Mouse (Mus musculus): ENCODE measurements around the gene Ndrg3. TPM values are rescaled to one million over a fixed set of nuclear protein-coding genes. Genes with fewer than 3 reads are reported as not detected.

Ndrg3 gene
- polyA plus RNA-seq, 1 experiment from 2014 or later: 88.0 TPM

Other genes with a start within 250 kb of the Ndrg3 start
- gene Myl9, start 216.6 kb downstream of the Ndrg3 start, polyA plus RNA-seq (2015; fragmentation: Nextera tagmentation; extraction: Ambion mirVana): 55.2 and 56.0 TPM in 2 replicates
- 24.1 and 31.1 TPM in 2 replicates for gene Tgif2, start 152.0 kb downstream of the Ndrg3 start, polyA plus RNA-seq (2015; fragmentation: Nextera tagmentation; extraction: Ambion mirVana)
- 8.3 and 10.4 TPM in 2 replicates for gene 4930518I15Rik, start 134.1 kb downstream of the Ndrg3 start, polyA plus RNA-seq (2015; fragmentation: Nextera tagmentation; extraction: Ambion mirVana)
- gene Rab5if, start 128.9 kb downstream of the Ndrg3 start, polyA plus RNA-seq (2015; fragmentation: Nextera tagmentation; extraction: Ambion mirVana): 161 and 167 TPM in 2 replicates
- 0.18 TPM in 1 of 2 replicates, not detected in the other for gene Sla2, start 104.9 kb downstream of the Ndrg3 start, polyA plus RNA-seq (2015; fragmentation: Nextera tagmentation; extraction: Ambion mirVana)
- gene Dsn1, start 15.1 kb upstream of the Ndrg3 start, polyA plus RNA-seq (2015; fragmentation: Nextera tagmentation; extraction: Ambion mirVana): 9.9 and 10.3 TPM in 2 replicates
- 4.5 and 5.9 TPM in 2 replicates for gene Soga1, start 87.2 kb upstream of the Ndrg3 start, polyA plus RNA-seq (2015; fragmentation: Nextera tagmentation; extraction: Ambion mirVana)
- not detected in 2 replicates for gene Tldc2, start 95.0 kb upstream of the Ndrg3 start, polyA plus RNA-seq (2015; fragmentation: Nextera tagmentation; extraction: Ambion mirVana)
- 12.0 and 12.9 TPM in 2 replicates for gene Samhd1, start 143.2 kb upstream of the Ndrg3 start, polyA plus RNA-seq (2015; fragmentation: Nextera tagmentation; extraction: Ambion mirVana)
- gene Rbl1, start 212.5 kb upstream of the Ndrg3 start, polyA plus RNA-seq (2015; fragmentation: Nextera tagmentation; extraction: Ambion mirVana): 6.5 and 7.8 TPM in 2 replicates